Mouse (Mus musculus): ENCODE measurements at regions not wholly inside any gene's neighbourhood (a gene's known extent, or its start where the extent isn't known, plus 50 kb on each side); places are given as distances from the start of the nearest gene placed in this dataset.

GRCm38 (mm10) chr9:63896073-63896807 lies 125.6 kb downstream of the Smad6 start:
- peak; percentile 84 for DNase-seq
- intact Hi-C loops (cut with DNase I; ENCODE audit: low total_unique reads) = no loop called here

- intact Hi-C loops (cut with DNase I; ENCODE audit: low total_unique reads) = no loop called here
- DNase-seq = no peak
These were observed 129.5 kb downstream of the Smad6 start for GRCm38 (mm10) chr9:63892235-63892971.

- intact Hi-C loops (cut with DNase I; ENCODE audit: low total_unique reads) = no loop called here
- no peak for DNase-seq
These were observed 131.1 kb downstream of the Smad6 start for GRCm38 (mm10) chr9:63890717-63891116.

DNA sequence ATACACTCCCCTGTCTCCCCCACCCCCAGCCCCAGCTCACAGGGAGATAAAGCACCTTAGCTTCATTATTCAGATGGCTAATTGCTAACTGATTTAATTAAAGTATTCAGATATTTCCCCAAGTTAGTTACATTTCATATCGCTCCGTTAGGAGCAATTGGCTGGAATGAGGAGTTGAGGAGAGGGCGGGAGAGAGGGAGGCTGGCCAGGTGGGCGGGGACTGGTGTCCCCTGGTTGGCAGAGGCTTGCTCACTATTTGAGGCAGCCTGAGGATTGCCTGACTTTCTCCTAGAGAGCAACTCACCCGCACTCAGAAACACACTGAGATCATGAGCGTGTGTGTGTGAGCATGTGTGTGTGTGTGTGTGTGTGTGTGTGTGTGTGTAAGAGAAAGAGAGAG lies 131.8 kb upstream of the Smad3 start:
- no peak for DNase-seq
- intact Hi-C loops (cut with DNase I; ENCODE audit: low total_unique reads) = no loop called here

DNA sequence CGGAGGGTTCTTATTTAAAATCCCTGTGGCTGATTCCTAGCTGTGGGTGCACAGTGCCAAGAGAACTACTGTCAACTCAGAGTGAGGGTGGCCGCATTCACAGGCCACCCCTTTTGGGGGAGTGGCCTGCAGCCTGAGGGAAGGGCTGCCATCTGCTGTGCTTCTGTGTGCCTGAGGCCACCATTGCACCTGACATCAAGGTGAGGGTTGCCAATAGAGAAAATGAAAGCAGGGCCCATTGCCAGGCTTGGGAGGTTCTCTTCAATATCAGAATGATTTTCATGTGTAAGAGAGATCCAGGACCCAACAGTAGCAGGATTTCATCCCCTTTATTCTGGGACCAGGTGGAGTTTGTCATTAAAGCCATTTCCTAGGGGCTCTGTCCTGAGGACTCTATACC lies 127.2 kb upstream of the Smad3 start:
- intact Hi-C loops (cut with DNase I; ENCODE audit: low total_unique reads) = no loop called here
- no peak for DNase-seq

GRCm38 (mm10) chr9:63883738-63884520 lies 126.1 kb upstream of the Smad3 start:
- DNase-seq = no peak
- intact Hi-C loops (cut with DNase I; ENCODE audit: low total_unique reads) = no loop called here

DNA sequence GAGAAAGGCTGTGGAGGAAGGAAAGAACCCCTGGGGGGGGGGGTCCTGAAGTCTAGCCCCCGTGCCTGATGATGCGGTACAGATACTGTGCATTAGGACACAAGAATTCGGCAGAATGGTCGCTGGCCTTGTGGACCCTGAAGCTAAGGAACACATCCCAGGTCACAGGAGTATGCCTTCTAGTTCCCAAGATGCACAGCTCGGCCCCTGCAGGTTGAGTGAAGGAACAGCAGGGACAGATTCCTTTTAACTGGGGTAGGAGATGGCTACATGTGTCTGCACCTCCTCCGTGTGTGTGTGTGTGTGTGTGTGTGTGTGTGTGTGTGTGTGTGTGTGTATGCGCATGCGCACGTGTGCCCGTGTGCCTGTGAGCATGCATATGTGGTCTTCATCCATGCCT lies 123.9 kb upstream of the Smad3 start:
- DNase-seq = no peak
- intact Hi-C loops (cut with DNase I; ENCODE audit: low total_unique reads) = no loop called here

- intact Hi-C loops (cut with DNase I; ENCODE audit: low total_unique reads) = no loop called here
- no peak for DNase-seq
These were observed 123.4 kb upstream of the Smad3 start for GRCm38 (mm10) chr9:63881261-63881563.

DNA sequence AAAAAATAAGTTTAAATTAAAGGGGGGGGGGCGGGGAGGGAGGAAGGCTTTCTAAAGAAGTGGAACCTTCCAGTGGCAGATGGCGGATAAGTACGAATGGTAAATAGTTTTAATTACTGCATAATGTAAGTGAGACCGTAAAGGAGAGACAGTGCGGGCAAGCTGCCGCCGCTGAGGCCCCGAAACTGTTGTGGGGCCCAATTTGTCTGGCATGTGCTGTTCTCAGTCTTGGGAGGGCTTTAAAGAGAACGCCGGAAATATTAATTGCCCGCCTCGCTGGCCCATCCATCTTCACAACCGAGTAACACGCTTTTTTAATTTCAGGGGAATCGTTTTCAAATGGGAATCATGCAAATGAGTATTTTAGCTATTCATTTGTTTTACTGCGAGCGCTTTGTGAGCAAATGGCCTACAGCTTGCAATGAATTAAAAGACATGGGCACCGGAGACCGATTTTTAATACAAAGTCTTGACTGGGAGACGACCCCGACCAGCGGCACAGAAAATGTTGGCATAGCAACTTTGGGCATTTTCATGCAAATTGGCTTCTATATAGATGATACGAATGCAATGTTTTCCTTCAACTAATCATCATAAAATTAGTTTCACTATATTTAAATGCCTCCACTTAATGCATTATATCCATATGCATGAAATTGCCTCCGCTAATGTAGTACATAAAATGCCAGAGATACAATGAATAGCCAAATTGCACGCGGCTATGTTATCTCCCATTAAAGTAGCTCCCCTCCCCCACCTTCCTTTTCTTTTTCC lies 122.9 kb upstream of the Smad3 start:
- intact Hi-C loops (cut with DNase I; ENCODE audit: low total_unique reads) = no loop called here
- no peak for DNase-seq

DNA sequence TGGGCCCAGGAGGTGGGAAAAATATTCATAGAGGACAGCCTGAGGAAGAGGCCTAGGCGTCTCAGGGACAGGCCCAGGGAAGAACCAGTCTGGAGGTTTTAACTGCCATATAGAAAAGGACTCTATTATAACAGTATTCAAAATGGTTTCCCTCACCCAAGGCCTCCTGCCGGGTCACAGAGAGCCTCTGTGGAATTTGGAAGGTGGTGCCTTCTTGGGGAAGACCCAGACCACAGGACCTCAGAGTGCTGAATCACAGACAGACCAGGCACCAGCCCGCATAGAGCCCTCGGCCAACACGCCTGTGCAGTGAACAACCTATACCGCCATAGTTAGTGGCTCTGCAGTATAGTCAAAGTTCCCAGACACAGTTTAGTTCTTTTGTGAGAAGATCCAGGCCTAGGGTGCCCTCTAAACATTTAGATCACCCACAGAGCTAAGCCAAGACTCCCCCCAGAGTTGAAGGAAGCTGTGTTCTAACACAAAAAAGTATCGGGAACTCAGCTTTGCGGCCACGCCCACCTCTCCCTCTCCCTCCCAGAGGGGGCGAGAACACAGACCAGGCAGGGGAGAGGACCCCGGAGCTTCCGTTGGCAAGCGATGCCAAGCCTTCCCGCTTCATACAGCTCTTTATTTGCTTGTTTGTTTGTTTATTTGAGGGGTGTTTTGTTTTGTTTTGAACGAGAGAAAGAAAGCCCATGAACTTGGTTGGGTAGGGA lies 122.1 kb upstream of the Smad3 start:
- intact Hi-C loops (cut with DNase I; ENCODE audit: low total_unique reads) = no loop called here
- DNase-seq = no peak

GRCm38 (mm10) chr9:63877864-63878263 lies 120.1 kb upstream of the Smad3 start:
- DNase-seq = no peak
- intact Hi-C loops (cut with DNase I; ENCODE audit: low total_unique reads) = no loop called here

DNA sequence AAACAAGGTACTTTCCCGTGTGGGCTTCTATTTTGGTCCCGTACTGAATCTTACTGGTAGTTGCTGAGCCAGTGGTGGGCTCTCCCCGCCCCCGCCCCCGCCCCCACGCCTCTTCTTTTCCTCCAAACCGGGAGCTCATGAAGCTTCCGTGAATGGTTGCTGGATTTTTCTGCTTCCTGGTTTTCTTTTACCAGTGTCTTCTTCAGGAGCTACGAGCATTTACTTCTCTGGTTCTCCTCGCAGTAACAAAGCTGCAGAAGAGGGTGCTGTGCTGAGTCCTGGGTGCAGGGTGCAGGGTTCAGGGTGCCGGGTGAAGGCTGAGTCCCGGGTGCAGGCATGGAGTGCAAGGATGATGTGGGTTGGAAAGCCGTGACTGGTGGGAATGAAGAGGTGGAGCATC lies 119.1 kb upstream of the Smad3 start:
- DNase-seq = no peak
- intact Hi-C loops (cut with DNase I; ENCODE audit: low total_unique reads) = no loop called here

- intact Hi-C loops (cut with DNase I; ENCODE audit: low total_unique reads) = no loop called here
These were observed 118.2 kb upstream of the Smad3 start for GRCm38 (mm10) chr9:63876023-63876422.

GRCm38 (mm10) chr9:63875193-63875592 lies 117.4 kb upstream of the Smad3 start:
- intact Hi-C loops (cut with DNase I; ENCODE audit: low total_unique reads) = no loop called here
- no peak for DNase-seq

More at GRCm38 (mm10) chr9:63876023-63876422, 118.2 kb upstream of the Smad3 start:
- no peak for DNase-seq

DNA sequence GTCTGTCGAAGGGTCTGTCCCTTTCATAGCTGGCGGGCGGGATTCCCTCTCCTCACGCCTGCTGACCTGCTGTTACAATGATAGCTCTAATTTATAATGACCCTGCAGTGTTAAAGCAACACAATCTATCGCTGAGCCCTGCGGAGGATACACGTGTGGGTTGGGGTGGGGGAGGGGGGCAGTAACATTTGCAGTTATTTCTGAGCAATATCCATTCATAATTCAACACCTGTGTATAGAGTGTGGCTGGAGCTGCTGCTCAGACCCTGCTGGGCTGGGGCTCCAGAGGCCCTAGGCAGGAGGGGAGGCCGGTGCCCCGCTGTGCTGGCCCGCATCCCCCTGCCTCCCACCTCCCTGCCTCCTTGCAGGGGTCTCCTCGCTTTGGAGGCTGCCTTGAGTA lies 106.6 kb upstream of the Smad3 start:
- intact Hi-C loops (cut with DNase I; ENCODE audit: low total_unique reads) = no loop called here

DNA sequence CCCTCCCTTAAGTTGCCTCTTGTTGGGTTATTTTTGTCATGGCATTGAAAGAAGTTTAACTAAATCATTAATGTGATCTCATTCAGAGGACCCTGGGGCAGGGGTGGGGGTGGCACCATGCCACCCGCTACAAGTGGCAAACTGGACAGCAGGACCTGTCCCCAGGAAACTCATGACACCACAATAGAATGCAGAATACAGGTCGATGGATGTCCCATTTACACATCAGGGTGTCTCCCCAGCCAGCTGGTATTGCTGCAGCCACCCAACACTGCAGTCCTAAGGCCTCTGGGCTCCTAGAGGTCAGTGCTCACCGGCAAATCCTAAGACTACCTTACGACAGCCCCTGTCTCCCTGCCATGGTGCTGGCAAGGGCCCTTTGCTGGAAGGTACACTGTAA lies 105.5 kb upstream of the Smad3 start:
- DNase-seq = no peak
- intact Hi-C loops (cut with DNase I; ENCODE audit: low total_unique reads) = no loop called here

More for the DNA sequence above, 106.6 kb upstream of the Smad3 start:
- DNase-seq = no peak

DNA sequence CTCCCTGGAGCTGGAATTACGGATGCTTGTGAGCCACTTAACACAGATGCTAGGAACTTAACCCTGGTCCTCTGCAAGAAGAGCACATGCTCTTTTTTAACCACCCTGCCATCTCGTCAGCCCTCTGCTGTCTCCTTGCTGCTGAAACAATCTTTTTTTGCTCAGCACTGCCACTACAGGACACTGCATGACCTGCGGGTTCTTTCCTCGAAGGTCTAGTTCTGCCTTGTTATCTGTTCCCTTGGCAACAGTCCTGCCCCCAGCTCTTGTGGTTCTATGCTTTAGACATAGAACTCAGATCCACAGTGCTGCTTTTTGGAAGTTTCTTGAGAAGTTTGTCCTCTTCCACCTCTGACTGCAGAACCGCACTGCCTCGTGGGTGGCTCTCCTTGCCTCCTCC lies 104.6 kb upstream of the Smad3 start:
- DNase-seq = no peak
- intact Hi-C loops (cut with DNase I; ENCODE audit: low total_unique reads) = no loop called here

DNA sequence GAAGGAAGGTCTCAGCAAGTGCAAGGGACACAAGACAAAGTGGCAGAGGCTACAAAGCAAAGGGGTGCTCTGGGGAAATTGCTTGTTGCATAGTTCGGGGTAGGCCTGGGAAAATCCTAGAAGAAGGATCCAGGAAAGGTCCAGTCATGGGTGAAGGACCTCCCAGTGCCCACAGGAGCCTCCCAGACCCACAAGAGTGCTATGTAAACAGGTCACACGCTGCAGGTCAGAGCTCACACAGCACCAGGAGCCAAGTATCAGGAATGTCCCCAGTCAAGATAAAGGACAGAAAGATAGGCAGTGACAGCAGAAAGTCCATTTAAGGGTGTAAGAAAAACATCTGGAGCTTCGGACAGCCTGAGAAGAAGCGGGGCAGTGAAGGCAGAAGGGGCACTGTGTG lies 103.6 kb upstream of the Smad3 start:
- intact Hi-C loops (cut with DNase I; ENCODE audit: low total_unique reads) = no loop called here
- DNase-seq = no peak

DNA sequence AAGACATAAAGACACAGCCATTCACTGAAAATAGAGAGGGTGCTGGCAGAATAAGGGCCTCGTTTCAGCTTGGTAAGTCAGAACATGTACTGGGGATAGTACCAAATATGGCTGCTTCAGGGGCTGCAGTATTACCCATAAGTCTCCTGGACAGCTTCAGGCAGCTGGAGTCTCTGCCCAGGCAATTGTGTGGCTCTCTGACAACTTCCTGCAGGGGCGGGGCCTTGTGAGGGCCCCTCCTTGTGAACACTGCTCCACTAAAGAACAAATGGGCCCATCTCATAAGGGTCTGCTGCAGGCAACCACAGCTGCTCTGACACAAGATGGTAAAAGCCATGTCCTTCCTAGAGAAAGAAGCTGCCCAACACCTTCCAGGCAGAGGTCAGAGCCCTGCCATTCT lies 102.4 kb upstream of the Smad3 start:
- intact Hi-C loops (cut with DNase I; ENCODE audit: low total_unique reads) = no loop called here
- no peak for DNase-seq

All from gastrocnemius, postnatal 14 days (tissue).